Mouse (Mus musculus): ENCODE data around the gene Gng12. TPM values are rescaled to one million over a fixed set of nuclear protein-coding genes. Genes with fewer than 3 reads are reported as not detected.
A peak's percentile ranks its signal among the peaks of the same experiment; 100 is the strongest.

Gng12 gene
- polyA plus RNA-seq, 1 experiment from 2014 or later = 36.9 TPM

DNA sequence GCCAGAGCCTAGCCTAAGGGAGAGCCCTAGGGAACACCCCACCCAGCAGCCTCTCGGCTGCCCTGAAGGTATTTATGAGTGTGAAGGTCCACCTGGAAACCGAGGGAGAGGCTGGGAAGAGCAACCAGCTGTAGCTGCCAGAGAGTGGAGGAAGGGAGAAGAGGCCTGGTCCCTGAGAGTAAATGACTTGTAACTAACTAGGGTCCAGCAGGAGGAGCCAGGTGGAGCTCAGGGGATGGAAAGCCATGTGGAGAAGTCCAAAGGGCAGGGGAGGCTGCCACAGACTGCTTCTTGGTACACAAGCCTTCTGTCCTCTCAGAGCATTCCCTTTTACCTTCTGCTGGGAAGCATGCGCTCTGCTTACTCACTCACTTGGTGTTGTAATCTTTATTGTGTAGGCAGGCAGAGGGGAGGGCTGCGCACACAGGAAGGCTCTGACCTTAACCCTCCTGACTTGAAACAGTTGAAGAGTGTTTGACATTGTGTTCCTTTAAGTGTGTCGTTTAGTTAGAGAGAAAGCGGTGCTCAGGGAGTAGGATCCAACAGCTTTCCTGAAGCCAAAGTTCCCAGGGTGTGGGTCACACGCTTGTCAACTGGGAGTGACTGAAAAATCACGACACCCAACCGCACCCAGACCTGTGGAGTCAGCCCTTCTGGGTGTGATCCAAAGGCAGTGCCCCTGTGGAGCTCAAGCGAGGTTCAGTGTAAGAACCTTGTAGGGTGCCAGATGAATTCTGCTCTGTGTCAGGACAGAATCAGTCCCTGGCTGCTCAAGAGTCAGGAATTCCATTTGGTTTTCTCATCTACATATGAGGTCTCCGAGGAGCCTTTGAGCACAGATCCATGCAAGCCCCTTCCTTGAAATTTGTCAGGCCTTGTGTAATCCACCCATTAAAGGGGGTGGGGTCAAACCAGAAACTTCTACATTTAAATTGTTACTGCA is 14.6 kb downstream of the Gng12 start:
- no peaks in the 10 kb centered on the region for H3K9me3 ChIP-seq (replicated peaks; ENCODE audit: control insufficient read depth, low read length)
- H3K4me1 ChIP-seq (ENCODE audit: control insufficient read depth, low read depth, low read length) = peaks cover 17% of the 10 kb centered on the region
- ATAC-seq (ENCODE audit: low read depth) = peak; percentile 89
- H3K27me3 ChIP-seq (ENCODE audit: control insufficient read depth, insufficient read depth, low read depth, low read length) = no peaks in the 10 kb centered on the region
- 42% methylated on average over 11 of the region's 11 CpGs for WGBS (ENCODE audit: insufficient replicate concordance)
- peak overlapping the region; percentile 66 for H3K27ac ChIP-seq (ENCODE audit: low read length)
- no peaks in the 10 kb centered on the region for H3K36me3 ChIP-seq (ENCODE audit: control insufficient read depth, insufficient read depth)
- peak overlapping the region; percentile 5; the same call in 1 of the 2 replicates for H3K4me2 ChIP-seq (ENCODE audit: low read depth, low read length)
- no peak overlapping the region for H3K9ac ChIP-seq (ENCODE audit: low read depth, low read length)
- no peak overlapping the region for H3K4me3 ChIP-seq (ENCODE audit: low read depth, low read length)

- no peaks in the 10 kb centered on the region for H3K27me3 ChIP-seq (ENCODE audit: control insufficient read depth, insufficient read depth, low read depth, low read length)
- H3K9ac ChIP-seq (ENCODE audit: low read depth, low read length) = no peak overlapping the region
- no peaks in the 10 kb centered on the region for H3K9me3 ChIP-seq (replicated peaks; ENCODE audit: control insufficient read depth, low read length)
- H3K27ac ChIP-seq (ENCODE audit: low read length) = no peak overlapping the region
- no peak overlapping the region for H3K4me3 ChIP-seq (ENCODE audit: low read depth, low read length)
- 59% methylated on average over 1 of the region's 1 CpGs for WGBS (ENCODE audit: insufficient replicate concordance)
- H3K4me1 ChIP-seq (ENCODE audit: control insufficient read depth, low read depth, low read length) = peaks cover 12% of the 10 kb centered on the region
- ATAC-seq (ENCODE audit: low read depth) = no peak
- H3K4me2 ChIP-seq (ENCODE audit: low read depth, low read length) = no peak overlapping the region
- no peaks in the 10 kb centered on the region for H3K36me3 ChIP-seq (ENCODE audit: control insufficient read depth, insufficient read depth)
These were observed 17.2 kb downstream of the Gng12 start for GRCm38 (mm10) chr6:66913355-66913754.

- no peaks in the 10 kb centered on the region for H3K27me3 ChIP-seq (ENCODE audit: control insufficient read depth, insufficient read depth, low read depth, low read length)
- WGBS (ENCODE audit: insufficient replicate concordance) = 76% methylated on average over 2 of the region's 2 CpGs
- H3K9me3 ChIP-seq (replicated peaks; ENCODE audit: control insufficient read depth, low read length) = no peaks in the 10 kb centered on the region
- no peak overlapping the region for H3K27ac ChIP-seq (ENCODE audit: low read length)
- no peak overlapping the region for H3K4me2 ChIP-seq (ENCODE audit: low read depth, low read length)
- ATAC-seq (ENCODE audit: low read depth) = no peak
- no peak overlapping the region for H3K4me3 ChIP-seq (ENCODE audit: low read depth, low read length)
- no peaks in the 10 kb centered on the region for H3K36me3 ChIP-seq (ENCODE audit: control insufficient read depth, insufficient read depth)
- H3K4me1 ChIP-seq (ENCODE audit: control insufficient read depth, low read depth, low read length) = peaks cover 5% of the 10 kb centered on the region
- H3K9ac ChIP-seq (ENCODE audit: low read depth, low read length) = no peak overlapping the region
These were observed 19.4 kb downstream of the Gng12 start for GRCm38 (mm10) chr6:66915592-66915991.

GRCm38 (mm10) chr6:66917032-66917431 is 20.8 kb downstream of the Gng12 start:
- Histone ChIP-seq H3K27ac (ENCODE audit: low read length) (no peak overlapping the region), H3K4me1 (ENCODE audit: control insufficient read depth, low read depth, low read length) (no peaks in the 10 kb centered on the region; the same call in 1 of the 2 replicates), H3K4me3 (ENCODE audit: low read depth, low read length) (no peak overlapping the region), H3K27me3 (ENCODE audit: control insufficient read depth, insufficient read depth, low read depth, low read length) (no peaks in the 10 kb centered on the region), H3K36me3 (ENCODE audit: control insufficient read depth, insufficient read depth) (no peaks in the 10 kb centered on the region), H3K9me3 (replicated peaks; ENCODE audit: control insufficient read depth, low read length) (no peaks in the 10 kb centered on the region), H3K9ac (ENCODE audit: low read depth, low read length) (no peak overlapping the region), H3K4me2 (ENCODE audit: low read depth, low read length) (no peak overlapping the region)
- WGBS (ENCODE audit: insufficient replicate concordance) = 79% methylated on average over 7 of the region's 7 CpGs
- no peak for ATAC-seq (ENCODE audit: low read depth)

DNA sequence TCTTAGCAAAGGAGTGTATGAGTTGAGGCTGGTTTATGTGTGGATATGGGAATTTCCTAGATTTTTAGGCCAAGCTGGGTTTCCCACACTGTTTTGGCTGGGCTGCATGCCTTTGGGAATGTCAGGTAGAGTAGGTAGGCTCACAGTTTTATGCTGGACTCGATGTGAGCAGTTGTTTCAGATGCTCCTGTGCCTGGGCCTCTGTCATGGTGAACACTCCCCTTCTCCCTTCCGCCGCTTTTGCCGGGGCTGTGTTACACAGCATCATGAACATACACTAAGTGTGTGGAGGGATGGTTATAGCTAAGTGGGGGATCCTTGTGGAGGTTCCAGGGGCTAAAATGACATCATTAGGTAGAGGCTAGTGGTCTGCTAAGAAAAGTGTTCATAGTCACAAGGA is 24.6 kb downstream of the Gng12 start:
- H3K27ac ChIP-seq (ENCODE audit: low read length) = no peak overlapping the region
- H3K4me1 ChIP-seq (ENCODE audit: control insufficient read depth, low read depth, low read length) = peaks cover 2% of the 10 kb centered on the region
- no peak overlapping the region for H3K4me3 ChIP-seq (ENCODE audit: low read depth, low read length)
- H3K9me3 ChIP-seq (replicated peaks; ENCODE audit: control insufficient read depth, low read length) = no peaks in the 10 kb centered on the region
- H3K9ac ChIP-seq (ENCODE audit: low read depth, low read length) = no peak overlapping the region
- H3K4me2 ChIP-seq (ENCODE audit: low read depth, low read length) = no peak overlapping the region
- no peak for ATAC-seq (ENCODE audit: low read depth)
- H3K36me3 ChIP-seq (ENCODE audit: control insufficient read depth, insufficient read depth) = no peaks in the 10 kb centered on the region
- no peaks in the 10 kb centered on the region for H3K27me3 ChIP-seq (ENCODE audit: control insufficient read depth, insufficient read depth, low read depth, low read length)
- WGBS (ENCODE audit: insufficient replicate concordance) = 76% methylated on average over 4 of the region's 4 CpGs

DNA sequence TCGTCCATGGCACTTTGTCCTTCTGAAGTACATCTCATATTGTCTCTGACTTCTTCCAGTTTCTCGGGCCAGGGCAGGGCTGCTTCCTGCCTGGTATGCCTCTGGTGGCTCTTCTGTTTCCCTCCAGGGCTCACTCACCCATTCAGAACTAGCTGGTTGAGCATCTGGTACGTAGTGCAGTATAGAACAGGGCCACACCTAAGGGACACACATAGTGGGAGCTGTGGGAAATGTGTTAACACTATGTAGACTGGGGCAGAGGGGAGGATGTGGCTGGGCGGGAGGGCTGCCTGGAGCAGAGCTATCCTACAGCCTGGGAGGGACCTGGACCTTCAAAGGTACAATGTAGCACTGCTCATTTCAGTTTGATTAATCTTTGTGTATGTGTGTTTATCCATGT is 25.6 kb downstream of the Gng12 start:
- no peak for ATAC-seq (ENCODE audit: low read depth)
- no peak overlapping the region for H3K9ac ChIP-seq (ENCODE audit: low read depth, low read length)
- 53% methylated on average over 4 of the region's 4 CpGs for WGBS (ENCODE audit: insufficient replicate concordance)
- no peak overlapping the region for H3K4me3 ChIP-seq (ENCODE audit: low read depth, low read length)
- H3K27me3 ChIP-seq (ENCODE audit: control insufficient read depth, insufficient read depth, low read depth, low read length) = no peaks in the 10 kb centered on the region
- H3K4me1 ChIP-seq (ENCODE audit: control insufficient read depth, low read depth, low read length) = peaks cover 2% of the 10 kb centered on the region
- no peaks in the 10 kb centered on the region for H3K36me3 ChIP-seq (ENCODE audit: control insufficient read depth, insufficient read depth)
- no peak overlapping the region for H3K4me2 ChIP-seq (ENCODE audit: low read depth, low read length)
- no peaks in the 10 kb centered on the region for H3K9me3 ChIP-seq (replicated peaks; ENCODE audit: control insufficient read depth, low read length)
- H3K27ac ChIP-seq (ENCODE audit: low read length) = no peak overlapping the region

DNA sequence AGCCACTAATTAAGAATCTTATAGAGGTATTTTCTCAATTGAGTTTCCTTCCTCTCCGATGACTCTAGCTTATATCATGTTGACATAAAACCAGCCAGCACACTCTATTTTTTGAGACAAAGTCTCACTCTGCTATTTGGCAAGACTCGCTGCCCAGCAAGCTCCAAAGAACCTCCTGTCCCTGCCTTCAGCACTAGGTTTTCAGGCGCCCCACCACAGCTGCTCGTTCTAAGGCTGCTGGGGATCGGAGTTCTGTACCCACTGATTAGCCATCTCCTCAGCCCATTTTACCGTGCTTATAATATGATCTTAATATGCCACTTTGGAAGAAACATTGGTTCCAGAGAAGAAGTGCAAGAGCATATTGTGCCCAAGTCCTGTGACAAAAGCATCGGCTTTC is 26.3 kb downstream of the Gng12 start:
- no peaks in the 10 kb centered on the region for H3K36me3 ChIP-seq (ENCODE audit: control insufficient read depth, insufficient read depth)
- H3K4me3 ChIP-seq (ENCODE audit: low read depth, low read length) = no peak overlapping the region
- H3K4me2 ChIP-seq (ENCODE audit: low read depth, low read length) = no peak overlapping the region
- H3K9ac ChIP-seq (ENCODE audit: low read depth, low read length) = no peak overlapping the region
- no peaks in the 10 kb centered on the region for H3K27me3 ChIP-seq (ENCODE audit: control insufficient read depth, insufficient read depth, low read depth, low read length)
- H3K4me1 ChIP-seq (ENCODE audit: control insufficient read depth, low read depth, low read length) = peaks cover 2% of the 10 kb centered on the region
- 73% methylated on average over 7 of the region's 7 CpGs for WGBS (ENCODE audit: insufficient replicate concordance)
- ATAC-seq (ENCODE audit: low read depth) = no peak
- H3K27ac ChIP-seq (ENCODE audit: low read length) = no peak overlapping the region
- no peaks in the 10 kb centered on the region for H3K9me3 ChIP-seq (replicated peaks; ENCODE audit: control insufficient read depth, low read length)

GRCm38 (mm10) chr6:66923851-66924250 is 27.7 kb downstream of the Gng12 start:
- Histone ChIP-seq H3K4me2 (ENCODE audit: low read depth, low read length) (no peak overlapping the region), H3K36me3 (ENCODE audit: control insufficient read depth, insufficient read depth) (no peaks in the 10 kb centered on the region), H3K4me3 (ENCODE audit: low read depth, low read length) (no peak overlapping the region), H3K27me3 (ENCODE audit: control insufficient read depth, insufficient read depth, low read depth, low read length) (no peaks in the 10 kb centered on the region), H3K27ac (ENCODE audit: low read length) (no peak overlapping the region), H3K4me1 (ENCODE audit: control insufficient read depth, low read depth, low read length) (peaks cover 2% of the 10 kb centered on the region), H3K9ac (ENCODE audit: low read depth, low read length) (no peak overlapping the region), H3K9me3 (replicated peaks; ENCODE audit: control insufficient read depth, low read length) (no peaks in the 10 kb centered on the region)
- ATAC-seq (ENCODE audit: low read depth) = no peak
- WGBS (ENCODE audit: insufficient replicate concordance) = 55% methylated on average over 4 of the region's 4 CpGs

DNA sequence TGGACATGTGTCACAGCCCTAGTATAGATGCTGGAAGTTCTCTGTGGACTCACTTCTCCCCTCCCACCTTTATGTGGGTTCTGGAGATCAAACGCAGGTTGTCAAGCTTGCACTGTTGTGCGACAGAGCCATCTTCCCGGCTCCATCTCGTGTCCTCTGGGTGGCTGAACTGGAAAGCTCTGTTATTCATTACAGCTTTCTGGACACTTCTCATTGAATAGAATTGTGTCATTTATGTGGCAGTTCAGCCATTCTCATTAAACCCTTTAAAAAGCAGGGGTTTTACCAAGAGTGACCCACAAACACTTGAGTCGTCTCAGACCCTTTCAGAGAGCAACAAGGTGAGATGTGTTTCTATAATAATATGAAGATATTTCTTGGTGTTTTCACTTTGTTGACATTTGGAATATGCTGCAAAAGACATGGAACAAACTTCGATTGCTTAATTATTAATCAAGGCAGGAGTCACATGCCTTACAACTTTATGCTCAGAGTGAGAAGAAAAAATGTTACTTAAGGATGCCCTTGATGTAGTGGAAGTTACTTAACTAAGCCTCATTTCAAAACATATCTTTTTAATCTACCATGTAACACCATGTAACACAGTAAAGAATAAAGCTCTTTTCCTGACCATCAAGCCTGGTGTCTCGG is 28.2 kb downstream of the Gng12 start:
- Histone ChIP-seq H3K4me3 (ENCODE audit: low read depth, low read length) (no peak overlapping the region), H3K27ac (ENCODE audit: low read length) (no peak overlapping the region), H3K36me3 (ENCODE audit: control insufficient read depth, insufficient read depth) (no peaks in the 10 kb centered on the region), H3K4me2 (ENCODE audit: low read depth, low read length) (no peak overlapping the region), H3K4me1 (ENCODE audit: control insufficient read depth, low read depth, low read length) (peaks cover 2% of the 10 kb centered on the region), H3K9ac (ENCODE audit: low read depth, low read length) (no peak overlapping the region), H3K27me3 (ENCODE audit: control insufficient read depth, insufficient read depth, low read depth, low read length) (no peaks in the 10 kb centered on the region), H3K9me3 (replicated peaks; ENCODE audit: control insufficient read depth, low read length) (no peaks in the 10 kb centered on the region)
- WGBS (ENCODE audit: insufficient replicate concordance) = 70% methylated on average over 7 of the region's 7 CpGs
- no peak for ATAC-seq (ENCODE audit: low read depth)

Measured in liver, embryonic 16.5 days (tissue).